Mouse (Mus musculus): ENCODE measurements around the gene Dnajc14.

DNA sequence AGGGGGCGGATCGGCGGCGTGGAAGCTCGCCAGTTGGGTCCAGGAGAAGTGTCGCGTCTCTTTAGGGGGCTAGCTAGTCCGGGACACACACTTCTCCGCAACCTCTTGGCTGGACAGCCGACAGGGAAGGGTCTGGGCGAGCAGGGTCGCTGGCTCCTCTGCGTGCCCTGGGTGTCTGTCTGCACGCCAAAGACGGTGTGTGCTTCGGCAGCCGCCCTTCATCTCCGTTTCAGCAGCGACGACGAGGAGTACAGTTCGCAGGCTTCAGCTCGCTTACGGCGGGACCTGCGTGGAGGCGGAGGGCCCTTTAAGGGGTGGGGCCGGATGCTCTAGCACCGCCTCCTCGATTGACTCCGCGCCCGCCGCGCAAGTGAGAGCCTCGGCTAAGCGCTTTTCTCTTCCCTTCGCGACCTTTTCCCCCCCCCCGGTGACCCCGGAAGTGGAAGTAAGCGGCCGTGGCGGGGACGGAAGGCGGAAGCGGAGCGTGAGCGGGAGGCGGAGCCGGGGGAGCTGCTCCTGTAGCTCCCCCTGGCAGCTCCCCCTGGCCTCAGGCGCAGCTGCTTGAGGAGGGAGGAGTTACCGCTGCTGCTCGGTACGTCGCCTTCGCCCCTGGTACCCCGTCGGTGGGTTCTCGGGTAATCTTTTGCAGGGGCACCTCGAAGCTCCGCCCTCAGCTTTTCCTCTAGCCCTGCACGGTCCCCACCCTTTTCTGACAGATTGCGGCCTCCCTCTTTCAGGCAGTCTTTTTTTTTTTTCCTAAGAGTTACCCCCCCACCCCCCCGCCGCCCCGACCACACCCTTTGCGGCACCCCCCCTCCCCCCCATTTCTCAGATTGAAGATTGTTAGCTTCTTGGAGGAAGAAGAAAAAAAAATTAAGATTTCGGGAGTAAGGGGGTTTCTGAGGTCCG lies 1.5 kb downstream of the Dnajc14 start:
- TF ChIP-seq CTCF (IDR thresholded peaks at IDR 0.05; ENCODE audit: control insufficient read depth, insufficient read depth, insufficient read length) = no peak
- peak; percentile 59 for TF ChIP-seq MAX (IDR thresholded peaks at IDR 0.05)
- TF ChIP-seq MYOG (IDR thresholded peaks at IDR 0.05; ENCODE audit: control insufficient read depth, extremely low read depth, insufficient read length) = no peak
- no peak for TF ChIP-seq CEBPB (IDR thresholded peaks at IDR 0.05; ENCODE audit: low read depth)
- TF ChIP-seq FOSL1 (IDR thresholded peaks at IDR 0.05; ENCODE audit: insufficient read depth, low read length, poor library complexity, severe bottlenecking) = no peak
- no peak for TF ChIP-seq USF1 (IDR thresholded peaks at IDR 0.05; ENCODE audit: low read depth)
- TF ChIP-seq MYOD1 (IDR thresholded peaks at IDR 0.05; ENCODE audit: control insufficient read depth, insufficient read length, low read depth) = no peak

All from C2C12 (cell line).